Mouse (Mus musculus) bone marrow, adult 2 months (tissue): ENCODE measurements around the gene Sdccag8.
A peak's percentile ranks its signal among the peaks of the same experiment; 100 is the strongest.

Experiments used
- CTCF ChIP-seq: fragments of 200-500 bp; IDR thresholded peaks from 2 replicates; pipeline ENCODE4 v1.5.1; 2011; ENCODE audit warnings: low read length, control low read depth; ENCODE audit not compliant: control insufficient read depth, insufficient read depth
- POLR2A ChIP-seq: fragments of 200-500 bp; IDR thresholded peaks from 2 replicates; pipeline ENCODE4 v1.6.1; 2011; ENCODE audit warnings: low read depth, mild to moderate bottlenecking, control low read depth, low read length, borderline replicate concordance; ENCODE audit not compliant: control insufficient read depth

GRCm38 (mm10) chr1:176814591-176815062, at the start of gene Sdccag8:
- peak; percentile 16; the same call in 1 of the 2 replicates for TF ChIP-seq POLR2A
- TF ChIP-seq CTCF: 0 out of 2 replicates have a peak, but pooled peaks have one; percentile 0
